Mouse (Mus musculus) bone marrow, adult 2 months (tissue): ENCODE data around the gene Hes5. TPM values are rescaled to one million over a fixed set of nuclear protein-coding genes. Genes with fewer than 3 reads are reported as not detected.

ENCODE experiments used
- H3K27ac ChIP-seq: fragments of 200-500 bp; 2 replicates; pipeline ENCODE4 v1.5.1; 2012; ENCODE audit warnings: low read depth, mild to moderate bottlenecking, control low read depth, inconsistent platforms, low read length; ENCODE audit not compliant: control insufficient read depth, poor library complexity, insufficient read depth
- H3K4me1 ChIP-seq: fragments of 200-500 bp; 2 replicates; pipeline ENCODE4 v1.6.1; 2011; ENCODE audit warnings: low read length; ENCODE audit not compliant: control insufficient read depth, insufficient read depth
- H3K4me3 ChIP-seq: fragments of 200-500 bp; replicated peaks from 2 replicates; pipeline ENCODE3; 2011; ENCODE audit warnings: mild to moderate bottlenecking, low read depth, low read length, control low read depth; ENCODE audit not compliant: control insufficient read depth
- CTCF ChIP-seq: fragments of 200-500 bp; IDR thresholded peaks from 2 replicates; pipeline ENCODE4 v1.5.1; 2011; ENCODE audit warnings: low read length, control low read depth; ENCODE audit not compliant: control insufficient read depth, insufficient read depth
- POLR2A ChIP-seq: fragments of 200-500 bp; IDR thresholded peaks from 2 replicates; pipeline ENCODE4 v1.6.1; 2011; ENCODE audit warnings: low read depth, mild to moderate bottlenecking, control low read depth, low read length, borderline replicate concordance; ENCODE audit not compliant: control insufficient read depth
- WGBS: fragments of 180-500 bp; shearing (Covaris S2); methylation state at CpG from one replicate; pipeline ENCODE4 v1.1.7; 2018; 5-methylcytosine and 5-hydroxymethylcytosine counted together
- polyA plus RNA-seq: library from polyadenylated mRNA; stranded (reverse); fragments of >200 nt; gene quantifications from 2 replicates; pipeline ENCODE4 v1.2.4, GENCODE M21; 2011; ENCODE audit warnings: low replicate concordance; ENCODE audit not compliant: missing spikeins, insufficient read depth, insufficient read length

The Hes5 gene
- polyA plus RNA-seq, result not detected in 2 replicates

GRCm38 (mm10) chr4:154960690-154961225 is at the start of gene Hes5:
Gene Hes5, plus strand, starts transcription at chr4:154960923.
- Histone ChIP-seq H3K4me3 (peak within 1 kb of the TSS; percentile 66), H3K27ac (peak within 1 kb of the TSS; percentile 73), H3K4me1 (peaks cover 2% of the 10 kb centered on the region)
- TF ChIP-seq CTCF, result no peak
- no peak for TF ChIP-seq POLR2A
- 1% methylated on average over 65 of the region's 65 CpGs for WGBS

DNA sequence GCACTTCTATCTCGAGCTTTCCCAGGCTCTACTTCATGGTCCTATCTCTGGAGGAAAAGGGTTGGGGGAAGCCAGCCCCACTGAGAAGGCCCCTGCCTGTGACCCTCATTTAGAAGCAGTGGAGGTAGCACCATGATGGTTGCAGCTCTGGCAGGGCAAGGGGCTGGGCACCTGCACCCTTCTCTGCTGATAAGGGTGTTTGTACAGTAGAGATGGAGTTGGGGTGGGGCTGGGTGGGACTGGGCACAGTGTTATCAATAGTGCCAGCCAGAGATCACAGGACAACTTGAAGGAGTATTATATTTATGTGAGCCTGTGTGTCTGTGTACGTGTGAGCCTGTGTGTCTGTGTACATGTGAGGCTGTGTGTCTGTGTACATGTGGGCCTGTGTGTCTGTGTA is 49.1 kb upstream of the Hes5 start:
- H3K27ac ChIP-seq, result peak overlapping the region; percentile 80
- TF ChIP-seq POLR2A (0 out of 2 replicates have a peak, but pooled peaks have one; percentile 18), CTCF (no peak)
- peaks cover 19% of the 10 kb centered on the region for H3K4me1 ChIP-seq
- no peak overlapping the region for H3K4me3 ChIP-seq
- WGBS, result 40% methylated on average over 2 of the region's 2 CpGs

- Histone ChIP-seq H3K4me1 (peaks cover 16% of the 10 kb centered on the region), H3K27ac (no peak overlapping the region; the same call in 1 of the 2 replicates), H3K4me3 (no peak overlapping the region)
- WGBS, result 85% methylated on average over 3 of the region's 3 CpGs
- no peak for TF ChIP-seq POLR2A
- no peak for TF ChIP-seq CTCF
Observed at GRCm38 (mm10) chr4:154913845-154914244, 46.9 kb upstream of the Hes5 start.

DNA sequence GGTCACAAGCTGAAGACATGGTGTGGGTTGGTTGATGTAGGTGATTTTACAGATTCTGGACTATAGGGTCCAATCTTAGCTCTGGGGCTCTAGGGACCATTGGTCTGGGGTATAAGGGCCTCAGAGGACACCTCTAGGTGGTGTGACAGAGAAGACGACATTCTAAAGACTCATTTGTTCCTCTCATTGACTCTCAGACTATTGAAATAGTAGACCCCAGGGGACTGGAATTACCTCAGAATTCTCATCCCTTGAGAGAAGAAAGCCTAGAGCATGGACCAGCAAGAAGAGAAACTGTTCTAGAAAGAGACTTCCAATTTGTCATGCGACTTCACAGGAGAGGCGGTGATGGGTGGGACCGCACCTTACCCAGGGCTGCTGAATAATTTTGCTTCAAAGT is 46.5 kb upstream of the Hes5 start:
- no peak overlapping the region for H3K4me3 ChIP-seq
- no peak for TF ChIP-seq POLR2A
- TF ChIP-seq CTCF, result no peak
- H3K4me1 ChIP-seq, result peaks cover 16% of the 10 kb centered on the region
- WGBS, result 94% methylated on average over 4 of the region's 4 CpGs
- H3K27ac ChIP-seq, result no peak overlapping the region; the same call in 1 of the 2 replicates

- peak overlapping the region; percentile 25; the same call in 1 of the 2 replicates for H3K27ac ChIP-seq
- WGBS, result 65% methylated on average over 3 of the region's 3 CpGs
- H3K4me1 ChIP-seq, result peaks cover 14% of the 10 kb centered on the region
- TF ChIP-seq POLR2A (no peak), CTCF (no peak)
- no peak overlapping the region for H3K4me3 ChIP-seq
Observed at GRCm38 (mm10) chr4:154914707-154915106, 46.0 kb upstream of the Hes5 start.

GRCm38 (mm10) chr4:154915286-154915685 is 45.4 kb upstream of the Hes5 start:
- TF ChIP-seq CTCF (no peak), POLR2A (no peak)
- H3K27ac ChIP-seq, result peak overlapping the region; percentile 32; the same call in 1 of the 2 replicates
- H3K4me1 ChIP-seq, result peaks cover 14% of the 10 kb centered on the region
- WGBS, result 17% methylated on average over 10 of the region's 10 CpGs
- no peak overlapping the region for H3K4me3 ChIP-seq

- Histone ChIP-seq H3K4me3 (no peak overlapping the region), H3K27ac (no peak overlapping the region), H3K4me1 (peaks cover 11% of the 10 kb centered on the region)
- TF ChIP-seq CTCF (no peak), POLR2A (no peak)
- WGBS, result 53% methylated on average over 4 of the region's 4 CpGs
Observed at GRCm38 (mm10) chr4:154916662-154917061, 44.1 kb upstream of the Hes5 start.

- Histone ChIP-seq H3K4me3 (no peak overlapping the region), H3K27ac (no peak overlapping the region), H3K4me1 (peaks cover 7% of the 10 kb centered on the region)
- WGBS, result 86% methylated on average over 4 of the region's 4 CpGs
- TF ChIP-seq CTCF (no peak), POLR2A (no peak)
Observed at GRCm38 (mm10) chr4:154922291-154922690, 38.4 kb upstream of the Hes5 start.
